Mouse (Mus musculus): ENCODE results near the gene Wdr90. TPM values are rescaled to one million over a fixed set of nuclear protein-coding genes. Genes with fewer than 3 reads are reported as not detected.
A peak's percentile ranks its signal among the peaks of the same experiment; 100 is the strongest.
"Not testable (repeated sequence)": the region's sequence is repeated elsewhere in the genome, so short reads cannot be mapped to it uniquely, and the experiment has no call there.

Wdr90 gene
- total RNA-seq, 2 experiments from 2014 or later: 16.7 to 18.0 TPM

GRCm38 (mm10) chr17:25877741-25878610, 16.7 kb upstream of the Wdr90 start:
- no peak for DNase-seq (ENCODE audit: low spot score in 2 of 2)

GRCm38 (mm10) chr17:25877025-25877424, 15.7 kb upstream of the Wdr90 start:
- no peak for DNase-seq (ENCODE audit: low spot score in 2 of 2)

GRCm38 (mm10) chr17:25876347-25876915, 15.1 kb upstream of the Wdr90 start:
- DNase-seq (ENCODE audit: low spot score in 2 of 2): no peak

- peak; percentile 85 to 86 for DNase-seq (ENCODE audit: low spot score in 2 of 2)
Measured at GRCm38 (mm10) chr17:25875171-25876136, 14.2 kb upstream of the Wdr90 start.

- peak; percentile 96 for DNase-seq (ENCODE audit: low spot score in 2 of 2)
Measured at GRCm38 (mm10) chr17:25874721-25875170, 13.4 kb upstream of the Wdr90 start, which contains the start of gene Mettl26. Mettl26 (plus strand) TSS chr17:25875074.

GRCm38 (mm10) chr17:25874148-25874720, 12.9 kb upstream of the Wdr90 start:
- DNase-seq (ENCODE audit: low spot score in 2 of 2): no peak

GRCm38 (mm10) chr17:25873405-25874147, 12.3 kb upstream of the Wdr90 start:
- no peak for DNase-seq (ENCODE audit: low spot score in 2 of 2)

- DNase-seq (ENCODE audit: low spot score in 2 of 2): no peak
Measured at GRCm38 (mm10) chr17:25872676-25873075, 11.4 kb upstream of the Wdr90 start.

GRCm38 (mm10) chr17:25871566-25871965, 10.3 kb upstream of the Wdr90 start:
- not testable (repeated sequence) for DNase-seq (ENCODE audit: low spot score in 2 of 2)

- no peak for DNase-seq (ENCODE audit: low spot score in 2 of 2)
Measured at GRCm38 (mm10) chr17:25869954-25870353, 8.7 kb upstream of the Wdr90 start.

- no peak for DNase-seq (ENCODE audit: low spot score in 2 of 2)
Measured at GRCm38 (mm10) chr17:25869498-25869897, 8.2 kb upstream of the Wdr90 start.

- peak; percentile 85 for DNase-seq (ENCODE audit: low spot score in 2 of 2)
Measured at GRCm38 (mm10) chr17:25868601-25869191, 7.4 kb upstream of the Wdr90 start, which contains the start of gene Mcrip2. Mcrip2 (minus strand) TSS chr17:25868764.

- peak; percentile 61 to 75 for DNase-seq (ENCODE audit: low spot score in 2 of 2)
Measured at GRCm38 (mm10) chr17:25867836-25868600, 6.7 kb upstream of the Wdr90 start.

GRCm38 (mm10) chr17:25867509-25867835, 6.2 kb upstream of the Wdr90 start:
- no peak for DNase-seq (ENCODE audit: low spot score in 2 of 2)

GRCm38 (mm10) chr17:25866172-25866571, 4.9 kb upstream of the Wdr90 start:
- no peak for DNase-seq (ENCODE audit: low spot score in 2 of 2)

GRCm38 (mm10) chr17:25865288-25865687, 4.0 kb upstream of the Wdr90 start:
- DNase-seq (ENCODE audit: low spot score in 2 of 2): no peak

GRCm38 (mm10) chr17:25864311-25864710, 3.0 kb upstream of the Wdr90 start:
- DNase-seq (ENCODE audit: low spot score in 2 of 2): no peak

- no peak for DNase-seq (ENCODE audit: low spot score in 2 of 2)
Measured at GRCm38 (mm10) chr17:25863681-25864080, 2.4 kb upstream of the Wdr90 start.
